Mouse (Mus musculus): ENCODE measurements around the gene Mrs2. TPM values are rescaled to one million over a fixed set of nuclear protein-coding genes. Genes with fewer than 3 reads are reported as not detected.

Gene Mrs2
- total RNA-seq (2023; ENCODE audit: inconsistent age): 49.7 to 56.7 TPM (median 51.1 TPM) in 4 replicates

GRCm38 (mm10) chr13:25019793-25020539 lies at the start of gene Mrs2:
Gene Mrs2, minus strand, starts transcription at chr13:25020379.

DNA sequence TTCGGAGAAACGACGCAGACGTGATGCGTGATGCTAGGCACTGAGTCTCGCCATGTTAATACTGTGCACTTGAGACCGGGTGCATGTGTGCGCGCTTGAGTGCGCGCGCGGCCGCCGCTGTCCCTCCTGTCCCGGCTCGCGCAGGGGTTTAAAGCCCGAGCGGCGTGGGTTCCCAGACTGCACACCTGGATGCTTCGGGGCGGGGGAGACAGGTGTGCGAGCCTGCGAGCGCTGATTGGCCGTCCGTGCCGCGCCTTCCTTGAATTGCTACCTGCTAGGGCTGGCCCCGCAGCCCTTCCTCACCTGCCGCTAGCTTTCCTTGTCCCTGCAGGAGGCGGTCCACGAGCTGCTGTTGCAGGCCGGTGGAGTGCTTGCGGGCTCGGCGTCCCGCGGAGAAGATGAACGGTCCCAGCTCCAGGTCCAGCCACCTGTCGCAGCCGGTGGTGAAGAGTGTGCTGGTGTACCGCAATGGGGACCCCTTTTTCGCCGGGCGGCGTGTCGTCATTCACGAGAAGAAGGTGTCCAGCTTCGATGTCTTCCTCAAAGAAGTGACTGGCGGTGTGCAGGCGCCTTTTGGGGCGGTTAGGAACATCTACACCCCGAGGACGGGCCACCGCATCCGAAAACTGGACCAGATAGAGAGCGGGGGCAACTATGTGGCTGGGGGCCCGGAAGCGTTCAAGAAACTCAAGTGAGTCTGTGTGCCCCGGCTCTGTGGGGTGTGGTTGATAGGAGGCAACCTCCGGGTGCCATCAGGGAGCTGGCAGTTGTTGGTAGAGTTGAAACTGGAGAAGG lies 35.9 kb upstream of the Mrs2 start, which contains the start of gene Dcdc2a:
Dcdc2a (plus strand) TSS at position 132 of the 795 bp plus-strand sequence.

DNA sequence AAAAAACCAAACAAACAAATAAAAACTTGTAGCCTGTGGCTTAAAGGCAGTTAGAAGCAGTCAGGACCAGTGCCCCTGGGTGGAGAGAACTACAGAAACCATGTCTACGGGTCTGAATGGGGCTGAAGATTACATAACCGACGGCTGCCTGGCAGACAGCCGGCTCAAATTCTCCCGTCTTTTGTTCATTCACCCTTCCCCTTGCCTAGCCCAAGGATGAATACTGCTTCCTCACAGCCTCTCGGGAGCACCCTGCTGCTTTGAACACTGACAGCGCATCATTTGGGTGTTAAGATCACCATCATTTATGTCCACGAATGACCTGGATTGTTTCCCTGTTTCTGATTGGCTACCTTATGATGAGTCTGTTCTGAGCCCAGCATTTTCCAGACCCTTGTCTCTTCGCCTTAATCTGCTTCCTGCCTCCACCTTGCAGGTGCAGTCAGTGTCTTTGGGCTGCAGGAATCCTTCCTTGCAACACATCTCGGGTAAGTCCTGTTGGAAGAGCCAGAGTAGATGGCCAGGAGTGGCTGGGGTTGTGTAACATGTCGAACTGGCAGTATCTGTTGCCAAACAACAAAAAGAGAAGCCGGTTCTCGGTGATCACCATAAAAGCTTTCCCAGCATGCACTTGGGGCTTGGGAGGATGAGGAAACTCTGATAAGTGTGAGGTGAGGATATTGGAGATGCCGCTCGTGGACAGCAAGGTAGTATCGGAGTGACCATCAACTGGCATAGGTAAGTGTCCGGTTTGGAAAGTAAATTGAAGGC lies 77.5 kb downstream of the Mrs2 start, which contains the start of gene Gpld1:
Gpld1 (plus strand) TSS at position 641 of the 771 bp plus-strand sequence.

Other genes with a start within 250 kb of the Mrs2 start
- gene BC005537, start 218.7 kb downstream of the Mrs2 start, total RNA-seq (2023; ENCODE audit: inconsistent age): 156 to 189 TPM (median 164 TPM) in 4 replicates
- gene Acot13, start 188.8 kb downstream of the Mrs2 start, total RNA-seq (2023; ENCODE audit: inconsistent age): 16.2 to 21.2 TPM (median 19.7 TPM) in 4 replicates
- gene Tdp2, start 188.7 kb downstream of the Mrs2 start, total RNA-seq (2023; ENCODE audit: inconsistent age): 61.6 to 68.4 TPM (median 66.6 TPM) in 4 replicates
- not detected in 4 replicates for gene D130043K22Rik, start 175.2 kb downstream of the Mrs2 start, total RNA-seq (2023; ENCODE audit: inconsistent age)
- 0.12 to 0.32 TPM (median 0.20 TPM) in 4 replicates for gene Aldh5a1, start 82.7 kb downstream of the Mrs2 start, total RNA-seq (2023; ENCODE audit: inconsistent age)
- not detected in 4 replicates for gene Gpld1, start 77.2 kb downstream of the Mrs2 start, total RNA-seq (2023; ENCODE audit: inconsistent age)
- gene Dcdc2a, start 35.6 kb upstream of the Mrs2 start, total RNA-seq (2023; ENCODE audit: inconsistent age): not detected in 4 replicates